Mouse (Mus musculus) MEL (cell line): Measurements from ENCODE around the gene Crcp. TPM values are rescaled to one million over a fixed set of nuclear protein-coding genes. Genes with fewer than 3 reads are reported as not detected.

Source experiments
- DNase-seq: peaks from one replicate; pipeline ENCODE4 v3.0.0; 2011; ENCODE audit warnings: low read depth, low spot score
- H3K27ac ChIP-seq: 2 replicates; pipeline ENCODE4 v1.5.1; 2012; ENCODE audit warnings: low read depth, mild to moderate bottlenecking, control low read depth, low read length, moderate library complexity; ENCODE audit not compliant: control insufficient read depth
- H3K27me3 ChIP-seq, 2 experiments: fragments of 150-350 bp in 1 of 2; sonication (generic) in 1 of 2; 2 replicates each; pipeline ENCODE4 v1.6.1; 2012; ENCODE audit warnings: low read length in 2 of 2, mild to moderate bottlenecking in 2 of 2, improper control_type of control experiment in 1 of 2, moderate library complexity in 1 of 2; ENCODE audit not compliant: insufficient read depth in 2 of 2, control insufficient read depth in 1 of 2
- H3K36me3 ChIP-seq, 2 experiments: 2 replicates each; pipeline ENCODE4 v1.6.1; 2012 to 2014; ENCODE audit warnings: low read length in 2 of 2, improper control_type of control experiment in 1 of 2, inconsistent platforms in 1 of 2, mild to moderate bottlenecking in 1 of 2; ENCODE audit not compliant: insufficient read depth in 2 of 2, control insufficient read depth in 1 of 2
- H3K4me1 ChIP-seq, 2 experiments: fragments of 150-350 bp in 1 of 2; sonication (generic) in 1 of 2; 2 replicates each; pipeline ENCODE4 v1.6.1; 2012; ENCODE audit warnings: low read length in 2 of 2, improper control_type of control experiment in 1 of 2, mild to moderate bottlenecking in 1 of 2; ENCODE audit not compliant: insufficient read depth in 2 of 2, control insufficient read depth in 1 of 2
- H3K4me3 ChIP-seq, 2 experiments: fragments of 150-350 bp in 1 of 2; sonication (generic) in 1 of 2; 2 replicates each; pipeline ENCODE4 v1.5.1; 2012; ENCODE audit warnings: low read depth in 2 of 2, low read length in 2 of 2, mild to moderate bottlenecking in 2 of 2, moderate library complexity in 2 of 2, control low read depth in 1 of 2, improper control_type of control experiment in 1 of 2; ENCODE audit not compliant: control insufficient read depth in 1 of 2, insufficient read depth in 1 of 2
- H3K79me2 ChIP-seq: 2 replicates; pipeline ENCODE4 v1.6.1; 2012; ENCODE audit warnings: mild to moderate bottlenecking, low read length, moderate library complexity; ENCODE audit not compliant: control insufficient read depth, poor library complexity, insufficient read depth
- H3K9ac ChIP-seq: 2 replicates; pipeline ENCODE4 v1.6.1; 2012; ENCODE audit warnings: low read depth, mild to moderate bottlenecking, control low read depth, low read length, moderate library complexity; ENCODE audit not compliant: control insufficient read depth, poor library complexity, severe bottlenecking
- H3K9me3 ChIP-seq: fragments of 150-350 bp; sonication (generic); replicated peaks from 2 replicates; pipeline ENCODE4 v1.6.1; 2012; ENCODE audit warnings: mild to moderate bottlenecking, low read length, improper control_type of control experiment, moderate library complexity; ENCODE audit not compliant: insufficient read depth
- BHLHE40 ChIP-seq: IDR thresholded peaks from 2 replicates; pipeline ENCODE4 v1.6.1; 2012; ENCODE audit warnings: low read depth, mild to moderate bottlenecking, inconsistent platforms, low read length, improper control_type of control experiment, borderline replicate concordance
- CHD1 ChIP-seq: IDR thresholded peaks from 2 replicates; pipeline ENCODE4 v1.6.1; 2012; ENCODE audit warnings: low read depth, mild to moderate bottlenecking, inconsistent platforms, low read length, improper control_type of control experiment
- CTCF ChIP-seq, 3 experiments: IDR thresholded peaks in 2 of 3; conservative IDR thresholded peaks in 1 of 3; 2 replicates each; pipeline ENCODE4 v1.5.1; 2011 to 2012; ENCODE audit warnings: low read length in 3 of 3, low read depth in 2 of 3, mild to moderate bottlenecking in 2 of 3, improper control_type of control experiment in 1 of 3, inconsistent platforms in 1 of 3, mixed read lengths in 1 of 3, moderate library complexity in 1 of 3; ENCODE audit not compliant: control insufficient read depth in 1 of 3, insufficient read depth in 1 of 3, poor library complexity in 1 of 3, severe bottlenecking in 1 of 3
- GATA1 ChIP-seq: IDR thresholded peaks from 2 replicates; pipeline ENCODE4 v1.6.1; 2011; ENCODE audit warnings: low read depth, low read length, improper control_type of control experiment
- HCFC1 ChIP-seq: IDR thresholded peaks from 2 replicates; pipeline ENCODE4 v1.6.1; 2012; ENCODE audit warnings: low read depth, mild to moderate bottlenecking, inconsistent platforms, low read length, improper control_type of control experiment, moderate library complexity
- KAT2A ChIP-seq: conservative IDR thresholded peaks from 2 replicates; pipeline ENCODE4 v1.6.1; 2012; ENCODE audit warnings: low read depth, low read length, improper control_type of control experiment, inconsistent platforms
- MAX ChIP-seq: IDR thresholded peaks from 2 replicates; pipeline ENCODE4 v1.6.1; 2011; ENCODE audit warnings: low read length, improper control_type of control experiment
- MXI1 ChIP-seq: IDR thresholded peaks from 2 replicates; pipeline ENCODE4 v1.6.1; 2011; ENCODE audit warnings: mild to moderate bottlenecking, low read depth, low read length, improper control_type of control experiment
- POLR2AphosphoS5 ChIP-seq: IDR thresholded peaks from 2 replicates; pipeline ENCODE4 v1.6.1; 2012; ENCODE audit warnings: low read depth, borderline replicate concordance, mild to moderate bottlenecking, inconsistent platforms, low read length, moderate library complexity, mixed read lengths
- RAD21 ChIP-seq: IDR thresholded peaks from 2 replicates; pipeline ENCODE4 v1.6.1; 2011; ENCODE audit warnings: mild to moderate bottlenecking, low read depth, low read length, improper control_type of control experiment
- RCOR1 ChIP-seq: IDR thresholded peaks from 2 replicates; pipeline ENCODE4 v1.6.1; 2012; ENCODE audit warnings: low read depth, mild to moderate bottlenecking, inconsistent platforms, low read length, improper control_type of control experiment
- TAL1 ChIP-seq: IDR thresholded peaks from 2 replicates; pipeline ENCODE4 v1.6.1; 2012; ENCODE audit warnings: mild to moderate bottlenecking, inconsistent platforms, low read length, moderate library complexity, mixed read lengths
- TBP ChIP-seq: IDR thresholded peaks from 2 replicates; pipeline ENCODE4 v1.8.0; 2011; ENCODE audit warnings: low read depth, low read length, improper control_type of control experiment
- TCF12 ChIP-seq: IDR thresholded peaks from 2 replicates; pipeline ENCODE4 v1.6.1; 2014; ENCODE audit warnings: low read depth, mild to moderate bottlenecking, inconsistent platforms, low read length, improper control_type of control experiment, moderate library complexity
- USF1 ChIP-seq: IDR thresholded peaks from 2 replicates; pipeline ENCODE4 v1.6.1; 2014; ENCODE audit warnings: low read depth, mild to moderate bottlenecking, inconsistent platforms, low read length, improper control_type of control experiment, moderate library complexity
- ZC3H11A ChIP-seq: IDR thresholded peaks from 2 replicates; pipeline ENCODE4 v1.6.1; 2012; ENCODE audit warnings: low read depth, mild to moderate bottlenecking, inconsistent platforms, low read length, improper control_type of control experiment
- ZMIZ1 ChIP-seq: IDR thresholded peaks from 2 replicates; pipeline ENCODE4 v1.6.1; 2012; ENCODE audit warnings: low read depth, mild to moderate bottlenecking, inconsistent platforms, low read length, improper control_type of control experiment, moderate library complexity
- ZNF384 ChIP-seq: IDR thresholded peaks from 2 replicates; pipeline ENCODE4 v1.6.1; 2012; ENCODE audit warnings: low read depth, mild to moderate bottlenecking, inconsistent platforms, low read length, improper control_type of control experiment
- polyA plus RNA-seq, 2 experiments: library from polyadenylated mRNA; stranded (reverse) in 1 of 2; unstranded in 1 of 2; fragments of >175 nt in 1 of 2; fragments of >200 nt in 1 of 2; gene quantifications; 2 replicates each; pipeline versions ENCODE4 v1.2.1 to v1.2.4; 2012; ENCODE audit warnings: low replicate concordance in 2 of 2, low read depth in 1 of 2; ENCODE audit not compliant: insufficient read length in 2 of 2, insufficient read depth in 1 of 2, missing spikeins in 1 of 2
- total RNA-seq: library from RNA; depleted of rRNA; stranded (reverse); fragments of 300-350 nt; gene quantifications from 2 replicates; pipeline ENCODE4 v1.2.3, GENCODE M21; 2012

The Crcp gene
- total and polyA plus RNA-seq, 3 experiments, result 56.2 to 69.6 TPM; not detected in 1

DNA sequence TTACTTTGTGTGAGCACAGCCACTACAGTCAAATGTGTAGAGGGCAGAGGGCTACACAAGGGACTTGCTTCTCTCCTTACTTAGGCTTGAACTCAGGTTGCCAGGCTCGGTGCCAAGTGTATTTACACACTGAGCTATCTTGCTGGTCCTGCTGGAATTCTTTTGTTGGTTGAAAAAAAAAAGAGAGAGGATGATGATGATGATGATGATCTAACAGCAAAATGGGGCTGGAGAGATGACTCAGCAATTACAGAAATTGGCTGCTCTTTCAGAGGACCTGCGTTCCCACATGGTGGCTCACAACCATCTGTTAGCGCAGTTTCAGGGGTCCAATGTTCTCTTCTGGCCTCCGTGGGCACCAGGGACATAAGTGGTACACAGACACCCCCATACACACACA, 59.5 kb downstream of the Crcp start:
- Histone ChIP-seq H3K79me2 (no peaks in the 10 kb centered on the region; the same call in 1 of the 2 replicates), H3K27me3 (no peaks in the 10 kb centered on the region), H3K9me3 (no peaks in the 10 kb centered on the region), H3K36me3 (peaks cover 0 to 27% of the 10 kb centered on the region in 2 experiments; a peak in 2 of 4 replicates), H3K4me1 (peaks cover 2 to 44% of the 10 kb centered on the region in 2 experiments; a peak in 3 of 4 replicates), H3K27ac (no peak overlapping the region), H3K4me3 (no peak overlapping the region), H3K9ac (no peak overlapping the region)
- TF ChIP-seq ZNF384 (0 out of 2 replicates have a peak, but pooled peaks have one; percentile 20), RAD21 (no peak)
- DNase-seq, result no peak

DNA sequence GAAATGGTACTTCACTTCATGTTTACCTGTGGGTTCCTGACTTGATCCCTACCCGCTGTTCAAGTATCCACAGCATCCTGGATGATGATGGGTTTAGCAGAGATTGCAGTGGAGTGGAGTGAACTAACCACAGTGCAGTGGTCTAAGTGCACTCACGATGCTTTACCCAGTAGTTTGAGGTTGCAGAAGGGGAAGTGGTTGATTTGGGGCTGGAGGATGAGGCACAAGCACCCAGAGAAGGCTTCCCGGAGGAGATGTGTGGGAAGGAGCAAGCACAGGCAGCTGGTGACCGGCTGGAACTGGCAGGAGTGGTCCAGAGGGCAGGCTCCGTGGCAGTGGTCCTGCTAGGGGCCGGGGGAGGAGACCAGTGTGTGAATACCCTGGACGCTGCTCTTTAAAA, 60.1 kb downstream of the Crcp start:
- peak overlapping the region; percentile 56; the same call in 1 of the 2 replicates for H3K27ac ChIP-seq
- peak overlapping the region; percentile 6; the same call in 1 of the 2 replicates for H3K9ac ChIP-seq
- no peaks in the 10 kb centered on the region; the same call in 1 of the 2 replicates for H3K79me2 ChIP-seq
- peaks cover 2 to 44% of the 10 kb centered on the region in 2 experiments; a peak in 3 of 4 replicates for H3K4me1 ChIP-seq
- H3K4me3 ChIP-seq, result no peak overlapping the region
- TF ChIP-seq POLR2AphosphoS5 (no peak), RCOR1 (0 out of 2 replicates have a peak, but pooled peaks have one; percentile 37)
- TF ChIP-seq, all 39 proteins: peak for 1
- DNase-seq, result peak; percentile 79
- Histone ChIP-seq H3K27me3 (no peaks in the 10 kb centered on the region), H3K36me3 (peaks cover 0 to 27% of the 10 kb centered on the region in 2 experiments; a peak in 2 of 4 replicates), H3K9me3 (no peaks in the 10 kb centered on the region)

DNA sequence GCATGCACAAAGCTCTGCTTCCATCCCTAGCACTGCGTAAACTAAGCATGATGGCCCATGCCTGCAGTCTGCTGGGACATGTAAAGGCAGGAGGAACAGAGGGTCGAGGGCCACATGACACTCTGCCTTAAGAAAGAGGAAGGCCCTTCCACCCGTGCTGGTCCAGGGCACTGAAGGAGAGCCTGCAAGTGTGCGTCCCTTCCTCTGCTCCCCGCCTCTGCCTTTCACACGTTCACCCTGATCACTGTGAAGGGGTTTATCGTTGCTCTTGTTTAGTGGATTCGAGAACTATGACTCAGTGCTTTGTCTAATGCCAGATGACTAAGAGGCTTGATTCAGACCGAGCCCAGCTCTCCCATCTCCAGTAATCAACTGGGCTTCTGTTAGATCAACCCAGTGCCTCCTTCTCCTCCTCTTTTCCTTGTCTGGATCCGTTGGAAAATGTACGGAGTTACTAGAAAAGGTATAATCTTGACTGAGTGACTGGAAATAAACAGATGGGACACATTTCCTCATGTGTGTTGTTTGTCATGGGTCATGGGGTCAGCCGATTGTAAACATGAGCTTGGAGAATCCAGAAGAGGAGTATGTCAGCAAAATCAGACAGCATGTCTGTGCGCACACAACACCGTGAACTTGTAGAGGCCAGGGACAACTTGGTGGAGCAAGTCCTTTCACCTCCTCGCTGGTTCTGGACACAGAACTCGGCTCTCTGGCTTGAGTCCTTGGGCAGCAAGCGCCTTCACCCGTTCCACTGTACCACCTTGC, 60.7 kb downstream of the Crcp start:
- peak; percentile 83 for DNase-seq
- H3K4me3 ChIP-seq, result no peak overlapping the region
- H3K9me3 ChIP-seq, result no peaks in the 10 kb centered on the region
- no peaks in the 10 kb centered on the region for H3K27me3 ChIP-seq
- H3K27ac ChIP-seq, result peak overlapping the region; percentile 56
- no peaks in the 10 kb centered on the region; the same call in 1 of the 2 replicates for H3K79me2 ChIP-seq
- H3K9ac ChIP-seq, result peak overlapping the region; percentile 6; the same call in 1 of the 2 replicates
- TF ChIP-seq CTCF (IDR thresholded peaks at IDR 0.05 in 2 of 3, conservative IDR thresholded peaks at IDR 0.05 in 1 of 3; ENCODE audit: control insufficient read depth in 1 of 3, insufficient read depth in 1 of 3, low read depth in 2 of 3, low read length in 3 of 3, poor library complexity in 1 of 3, severe bottlenecking in 1 of 3) (no peak), TBP (0 out of 2 replicates have a peak, but pooled peaks have one; percentile 21), ZNF384 (no peak), HCFC1 (no peak), TAL1 (no peak), MAX (no peak), USF1 (peak; percentile 39; the same call in 1 of the 2 replicates), KAT2A (no peak), ZMIZ1 (no peak), TCF12 (no peak), MXI1 (no peak), BHLHE40 (no peak), ZC3H11A (no peak), CHD1 (no peak), RAD21 (no peak), GATA1 (no peak)
- peaks cover 2 to 40% of the 10 kb centered on the region in 2 experiments; a peak in 3 of 4 replicates for H3K4me1 ChIP-seq
- H3K36me3 ChIP-seq, result peaks cover 0 to 24% of the 10 kb centered on the region in 2 experiments; a peak in 2 of 4 replicates
